Mouse (Mus musculus): ENCODE data around the gene Raet1e. TPM values are rescaled to one million over a fixed set of nuclear protein-coding genes. Genes with fewer than 3 reads are reported as not detected.
"Not testable (repeated sequence)": the region's sequence is repeated elsewhere in the genome, so short reads cannot be mapped to it uniquely, and the experiment has no call there.

The Raet1e gene
- polyA plus RNA-seq (2014; fragmentation: Nextera tagmentation; extraction: Ambion mirVana) = 9.3 and 9.4 TPM in 2 replicates

DNA sequence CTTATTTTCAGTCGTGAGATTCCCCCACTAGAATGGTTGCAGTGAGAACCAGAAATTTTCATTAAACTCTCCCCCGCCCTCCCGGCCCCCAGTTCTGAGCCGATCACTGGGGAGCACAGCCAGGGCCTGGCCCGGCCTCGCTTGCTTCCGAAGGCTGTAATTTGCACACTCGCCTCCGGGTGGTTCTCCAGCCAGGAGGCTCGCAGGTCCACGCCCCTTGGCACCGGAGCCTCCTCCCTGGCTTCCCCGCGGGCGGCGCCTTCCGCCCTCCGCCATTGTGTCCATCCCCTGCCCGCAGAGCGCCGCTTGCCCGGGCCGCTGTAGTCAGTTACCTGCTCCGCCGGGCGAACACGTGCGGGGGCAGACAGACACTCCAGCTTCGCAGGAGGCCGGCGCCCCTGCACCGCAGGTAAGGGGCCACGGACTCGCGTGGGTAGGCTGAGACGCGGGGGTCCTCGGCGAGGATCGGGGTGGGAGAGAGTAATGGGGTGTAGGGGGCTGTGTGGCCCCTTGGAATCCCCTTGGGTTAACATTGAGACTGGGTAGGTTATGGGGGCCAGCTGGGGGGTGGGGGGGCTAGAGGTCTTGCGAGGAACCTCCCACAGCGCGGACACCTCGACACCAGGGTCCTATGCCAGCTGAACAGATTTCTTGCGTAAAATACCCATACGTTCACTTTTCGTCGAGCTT is at the start of gene Raet1e, which contains the start of gene H60b:
Gene Raet1e, plus strand, starts transcription at position 260 of the 690 bp plus-strand sequence.
Gene H60b, plus strand, starts transcription at position 277 of the 690 bp plus-strand sequence.
- not testable (repeated sequence) for H3K27ac ChIP-seq (ENCODE audit: low read depth); H3K9me3 ChIP-seq (ENCODE audit: low read depth, low read length); H3K36me3 ChIP-seq (ENCODE audit: insufficient read depth); H3K4me1 ChIP-seq (ENCODE audit: insufficient read depth)
- peak within 1 kb of the TSS; percentile 38 for H3K4me3 ChIP-seq (ENCODE audit: low read depth, low read length)
- peak; percentile 43 for TF ChIP-seq CTCF (IDR thresholded peaks at IDR 0.05; ENCODE audit: low read depth)
- DNase-seq (peak; percentile 82), ATAC-seq (ENCODE audit: insufficient read depth) (peak; percentile 83)
- peaks cover 65% of the 10 kb centered on the region for H3K27me3 ChIP-seq (ENCODE audit: insufficient read depth, low read length)
- H3K9ac ChIP-seq = peak within 1 kb of the TSS; percentile 20; the same call in 1 of the 2 replicates
- WGBS = under 1% methylated on average over 47 of the region's 48 CpGs
- H3K4me2 ChIP-seq = peak within 1 kb of the TSS; percentile 63

DNA sequence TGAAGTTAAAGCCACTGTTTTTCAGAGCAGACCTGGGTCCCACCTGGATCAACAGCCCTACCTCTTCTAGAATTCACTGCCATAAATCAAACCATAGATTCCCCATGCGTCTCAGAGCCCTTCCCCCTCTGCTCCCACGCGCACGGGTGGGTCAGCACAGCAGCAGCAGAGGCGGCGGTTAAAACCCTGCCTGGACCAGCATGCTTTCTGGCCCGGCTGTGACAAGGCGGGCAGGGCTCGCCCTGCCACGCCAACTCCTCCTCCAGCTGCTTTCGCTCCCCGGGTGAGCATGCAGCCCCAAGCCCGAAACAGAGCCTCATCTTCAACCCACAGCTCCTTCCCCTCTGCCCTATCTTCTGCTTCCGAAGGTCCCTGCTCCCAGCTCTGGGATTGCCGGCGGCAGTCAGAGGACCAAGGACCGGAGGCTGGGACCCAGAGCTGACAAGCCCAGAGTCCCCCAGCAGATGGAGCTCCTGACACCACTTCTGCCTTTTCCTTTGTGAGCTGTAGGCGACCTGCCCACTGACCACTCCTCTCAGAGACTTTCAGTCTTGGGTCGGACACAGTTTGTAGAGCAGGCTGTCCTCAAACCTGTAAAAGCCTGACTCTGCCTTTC is 17.6 kb upstream of the Raet1e start:
- TF ChIP-seq CTCF (IDR thresholded peaks at IDR 0.05; ENCODE audit: low read depth) = peak; percentile 79
- H3K27ac ChIP-seq (ENCODE audit: low read depth) = no peak overlapping the region
- peak overlapping the region; percentile 67 for H3K4me2 ChIP-seq
- H3K9ac ChIP-seq = peak overlapping the region; percentile 56
- peak; percentile 92 for DNase-seq
- H3K4me3 ChIP-seq (ENCODE audit: low read depth, low read length) = peak overlapping the region; percentile 39
- no peaks in the 10 kb centered on the region for H3K36me3 ChIP-seq (ENCODE audit: insufficient read depth)
- H3K27me3 ChIP-seq (ENCODE audit: insufficient read depth, low read length) = no peaks in the 10 kb centered on the region
- 1% methylated on average over 19 of the region's 19 CpGs for WGBS
- peak; percentile 86 for ATAC-seq (ENCODE audit: insufficient read depth)
- H3K9me3 ChIP-seq (ENCODE audit: low read depth, low read length) = no peaks in the 10 kb centered on the region
- no peaks in the 10 kb centered on the region for H3K4me1 ChIP-seq (ENCODE audit: insufficient read depth)

DNA sequence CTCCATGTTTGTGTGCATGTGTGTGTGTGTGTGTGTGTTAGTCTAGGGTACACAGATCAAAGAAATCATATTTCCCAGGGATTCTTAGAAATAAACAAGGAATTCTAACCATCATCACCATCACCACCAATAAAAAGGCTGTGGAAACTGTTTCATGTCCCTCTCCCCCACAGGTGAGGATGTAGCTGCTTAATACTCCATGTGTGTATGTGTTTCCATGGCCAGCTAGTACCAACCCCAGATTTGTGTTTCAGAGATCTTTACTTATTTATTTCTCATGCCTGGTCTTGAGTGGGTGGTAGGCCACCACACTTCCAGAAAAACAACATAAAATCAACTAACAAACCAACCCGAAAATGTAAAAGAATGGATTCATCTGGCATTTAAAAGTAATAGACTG is 16.2 kb upstream of the Raet1e start:
- not testable (repeated sequence) for H3K4me2 ChIP-seq; H3K27ac ChIP-seq (ENCODE audit: low read depth); H3K9me3 ChIP-seq (ENCODE audit: low read depth, low read length); H3K4me3 ChIP-seq (ENCODE audit: low read depth, low read length); H3K9ac ChIP-seq; ATAC-seq (ENCODE audit: insufficient read depth); H3K36me3 ChIP-seq (ENCODE audit: insufficient read depth); H3K4me1 ChIP-seq (ENCODE audit: insufficient read depth); H3K27me3 ChIP-seq (ENCODE audit: insufficient read depth, low read length)
- DNase-seq = peak; percentile 72
- WGBS = 82% methylated on average over 1 of the region's 1 CpGs

DNA sequence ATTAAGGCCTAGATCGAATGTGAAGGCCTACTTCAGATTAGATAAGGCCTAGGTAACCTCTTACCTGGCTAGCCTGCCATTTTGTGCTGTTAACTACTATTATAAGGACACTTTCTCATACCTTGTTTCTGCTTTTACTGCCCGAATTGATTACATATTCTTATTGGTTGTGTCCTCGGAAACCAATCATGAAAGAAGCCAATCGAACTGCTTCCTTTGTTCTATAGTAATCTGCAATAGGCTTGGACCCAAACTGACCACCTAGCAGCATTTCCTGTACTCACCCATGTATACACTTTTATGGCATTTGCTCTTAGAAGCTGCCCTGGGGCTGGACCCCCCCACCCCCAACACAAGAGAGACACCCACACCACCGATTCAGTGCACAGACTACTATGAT is 15.4 kb upstream of the Raet1e start:
- no peak for TF ChIP-seq CTCF (IDR thresholded peaks at IDR 0.05; ENCODE audit: low read depth)
- H3K4me1 ChIP-seq (ENCODE audit: insufficient read depth) = no peaks in the 10 kb centered on the region
- no peak for DNase-seq

DNA sequence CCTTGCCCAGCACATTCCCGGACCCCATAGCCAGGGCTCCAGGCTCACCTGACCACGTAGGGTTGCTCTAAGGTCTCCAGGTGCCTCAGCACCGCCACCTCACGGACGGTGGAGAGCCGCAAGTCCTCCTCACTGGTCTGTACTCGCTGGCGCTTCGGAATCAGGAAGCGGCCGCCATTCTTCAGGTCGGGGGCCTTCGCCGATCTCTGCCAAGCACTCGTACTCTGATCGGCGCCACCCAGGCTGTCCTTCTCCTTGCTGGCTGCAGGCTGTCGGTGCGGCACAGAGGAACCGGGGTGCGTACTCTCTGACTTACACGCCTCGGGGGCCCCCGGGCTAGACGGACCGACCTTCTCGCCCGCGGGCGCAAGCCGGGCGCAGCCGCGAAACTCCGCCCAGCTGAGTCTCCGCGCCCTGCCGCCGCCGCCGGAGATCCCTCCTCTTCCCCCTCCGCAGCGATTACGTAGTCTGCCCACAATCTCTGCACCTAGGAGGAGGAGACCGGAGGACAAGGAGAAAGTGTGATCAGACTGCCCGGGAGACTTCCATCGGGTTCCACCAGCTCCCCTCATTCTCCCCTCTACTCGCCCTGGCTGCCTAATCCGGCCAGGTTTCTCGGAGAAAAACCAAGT is 9.8 kb upstream of the Raet1e start:
- DNase-seq (peak; percentile 88), ATAC-seq (ENCODE audit: insufficient read depth) (peak; percentile 87)
- H3K4me3 ChIP-seq (ENCODE audit: low read depth, low read length) = peak overlapping the region; percentile 70
- H3K36me3 ChIP-seq (ENCODE audit: insufficient read depth) = no peaks in the 10 kb centered on the region
- peaks cover 30% of the 10 kb centered on the region for H3K27me3 ChIP-seq (ENCODE audit: insufficient read depth, low read length)
- H3K9me3 ChIP-seq (ENCODE audit: low read depth, low read length) = no peaks in the 10 kb centered on the region
- peak overlapping the region; percentile 84 for H3K4me2 ChIP-seq
- peak; percentile 65 for TF ChIP-seq CTCF (IDR thresholded peaks at IDR 0.05; ENCODE audit: low read depth)
- H3K9ac ChIP-seq = peak overlapping the region; percentile 79
- 0 out of 2 replicates have a peak overlapping the region, but pooled peaks have one; percentile 20 for H3K27ac ChIP-seq (ENCODE audit: low read depth)
- under 1% methylated on average over 49 of the region's 50 CpGs for WGBS
- peaks cover 4% of the 10 kb centered on the region; the same call in 1 of the 2 replicates for H3K4me1 ChIP-seq (ENCODE audit: insufficient read depth)

More for the DNA sequence above, 15.4 kb upstream of the Raet1e start:
- H3K27me3 ChIP-seq (ENCODE audit: insufficient read depth, low read length) = no peaks in the 10 kb centered on the region
- H3K9me3 ChIP-seq (ENCODE audit: low read depth, low read length) = no peaks in the 10 kb centered on the region
- H3K36me3 ChIP-seq (ENCODE audit: insufficient read depth) = no peaks in the 10 kb centered on the region
- no peak overlapping the region for H3K9ac ChIP-seq
- H3K4me3 ChIP-seq (ENCODE audit: low read depth, low read length) = no peak overlapping the region
- WGBS = 76% methylated on average over 5 of the region's 5 CpGs
- no peak overlapping the region for H3K4me2 ChIP-seq
- no peak overlapping the region for H3K27ac ChIP-seq (ENCODE audit: low read depth)
- ATAC-seq (ENCODE audit: insufficient read depth) = no peak

DNA sequence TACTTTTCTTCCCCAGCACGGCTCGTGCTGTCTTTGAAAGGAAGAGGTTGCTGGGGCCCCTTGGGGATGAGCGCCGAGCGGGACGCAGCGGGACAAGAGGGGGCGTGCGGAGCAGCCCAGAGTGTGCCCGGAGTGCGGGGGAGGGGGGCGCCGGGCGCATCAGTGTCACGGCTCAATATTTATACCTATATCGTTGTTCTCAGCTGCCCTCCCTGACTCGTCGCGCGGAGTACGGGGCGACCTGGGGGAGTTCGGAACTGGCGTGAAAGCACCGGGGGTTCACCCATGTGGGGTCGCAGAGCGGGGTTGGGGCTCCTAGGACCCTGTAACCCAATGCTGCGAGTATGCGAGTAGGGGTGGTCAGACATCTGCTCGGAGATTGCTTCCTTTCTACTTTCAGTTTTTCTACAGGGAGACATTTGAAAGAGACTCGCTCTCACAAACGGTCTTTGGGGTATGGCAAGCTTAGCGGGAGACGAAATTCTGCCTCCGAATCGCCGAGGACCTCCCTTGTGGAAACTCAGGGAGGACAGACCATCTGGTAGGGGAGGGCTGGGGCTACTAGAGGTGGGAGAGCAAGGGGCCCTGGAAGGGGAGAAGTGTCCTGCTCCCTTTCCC is 9.2 kb upstream of the Raet1e start, which contains the start of gene E030030I06Rik:
Gene E030030I06Rik, minus strand, starts transcription at position 198 of the 618 bp plus-strand sequence.
- Histone ChIP-seq H3K27ac (ENCODE audit: low read depth) (0 out of 2 replicates have a peak within 1 kb of the TSS, but pooled peaks have one; percentile 20), H3K9ac (peak within 1 kb of the TSS; percentile 79), H3K4me1 (ENCODE audit: insufficient read depth) (peaks cover 4% of the 10 kb centered on the region; the same call in 1 of the 2 replicates), H3K36me3 (ENCODE audit: insufficient read depth) (no peaks in the 10 kb centered on the region), H3K27me3 (ENCODE audit: insufficient read depth, low read length) (peaks cover 37% of the 10 kb centered on the region), H3K9me3 (ENCODE audit: low read depth, low read length) (no peaks in the 10 kb centered on the region), H3K4me2 (peak within 1 kb of the TSS; percentile 84), H3K4me3 (ENCODE audit: low read depth, low read length) (peak within 1 kb of the TSS; percentile 70)
- WGBS = under 1% methylated on average over 37 of the region's 37 CpGs
- peak; percentile 56 for ATAC-seq (ENCODE audit: insufficient read depth)
- DNase-seq = peak; percentile 64
- no peak for TF ChIP-seq CTCF (IDR thresholded peaks at IDR 0.05; ENCODE audit: low read depth)
